Mouse (Mus musculus) heart, postnatal 14 days (tissue): ENCODE results near the gene Pla1a. TPM values are rescaled to one million over a fixed set of nuclear protein-coding genes. Genes with fewer than 3 reads are reported as not detected.
A peak's percentile ranks its signal among the peaks of the same experiment; 100 is the strongest.

ENCODE experiments used
- DNase-seq, 2 experiments: peaks; one replicate each; pipeline ENCODE4 v3.0.0; 2021 to 2022
- intact Hi-C: fragments of 180-260 bp; cut with DNase I; formaldehyde crosslinking; loops from one replicate; pipeline ENCODE4 v1.15.1; 2025
- total RNA-seq, 2 experiments: library from RNA; stranded (reverse); gene quantifications; 2 replicates each; pipeline ENCODE4 v1.2.3; 2021

The Pla1a gene
- total RNA-seq, 2 experiments from 2014 or later: 10.4 to 13.6 TPM

GRCm38 (mm10) chr16:38441611-38442010, 8.7 kb upstream of the Pla1a start:
- intact Hi-C loops: no loop called here
- no peak for DNase-seq

- intact Hi-C loops: no loop called here
- DNase-seq: no peak
Measured at GRCm38 (mm10) chr16:38440403-38440802, 7.5 kb upstream of the Pla1a start.

GRCm38 (mm10) chr16:38439190-38439589, 6.2 kb upstream of the Pla1a start:
- DNase-seq: no peak
- intact Hi-C loops: no loop called here

- intact Hi-C loops: no loop called here
- no peak for DNase-seq
Measured at GRCm38 (mm10) chr16:38434295-38434795, 1.4 kb upstream of the Pla1a start.

- intact Hi-C loops: no loop called here
Measured at GRCm38 (mm10) chr16:38433514-38433913, 569 bp upstream of the Pla1a start.

DNA sequence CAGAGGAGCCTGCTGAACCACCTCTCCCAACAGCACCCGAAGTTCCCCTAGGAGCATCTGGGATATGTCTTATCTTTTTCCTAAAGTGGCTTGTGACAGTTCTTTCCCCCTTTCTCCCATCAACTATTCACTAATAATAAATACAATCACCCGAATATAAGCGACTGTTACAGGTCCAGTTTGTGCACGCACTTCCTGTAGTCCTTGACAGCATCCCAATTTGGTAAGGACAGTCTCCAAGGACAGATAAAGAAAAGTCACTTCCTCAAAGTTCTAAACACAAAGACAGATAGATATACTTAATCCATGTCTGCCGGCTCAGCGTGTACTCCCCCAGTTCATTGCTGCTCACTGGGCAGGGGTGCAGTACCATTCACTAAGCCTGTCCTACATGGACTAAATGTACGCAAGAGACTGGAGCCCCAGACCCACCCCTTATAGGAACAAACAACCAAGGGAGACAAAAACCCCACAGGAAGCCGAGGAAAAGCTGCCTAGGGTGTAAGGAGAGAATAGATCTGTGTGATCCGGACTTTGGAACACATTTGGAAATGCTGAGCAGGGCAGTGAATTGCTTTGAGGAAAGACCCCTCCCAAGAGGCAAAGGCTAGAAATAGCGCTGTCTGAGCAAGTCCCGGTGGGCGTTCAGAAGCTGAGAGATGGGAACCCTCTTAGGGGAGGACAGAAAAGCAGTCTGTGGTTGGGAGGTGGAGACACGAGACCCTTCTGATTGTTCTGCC, 1.3 kb downstream of the Pla1a start:
- DNase-seq: peak in 1 of 2 experiments; percentile 13
- intact Hi-C loops: no loop called here

More at GRCm38 (mm10) chr16:38433514-38433913, 569 bp upstream of the Pla1a start:
- DNase-seq: no peak

DNA sequence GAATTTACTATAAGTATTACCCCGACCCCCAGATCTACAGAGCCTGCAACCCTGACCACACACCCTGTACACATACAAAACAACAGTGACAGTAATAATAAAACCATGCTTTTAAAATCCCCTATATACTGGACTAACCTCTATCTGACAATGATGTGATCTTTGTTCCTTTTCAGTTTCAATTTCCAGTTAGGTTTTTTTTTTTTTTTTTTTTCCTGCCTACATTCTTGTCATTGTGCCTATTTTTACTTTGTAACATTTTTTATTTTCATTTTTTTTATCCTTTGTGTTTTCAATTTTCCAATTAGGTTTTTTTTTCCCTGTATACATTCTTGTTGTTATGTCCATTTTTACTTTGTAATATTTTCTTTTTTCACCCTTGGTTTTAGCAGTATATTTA, 7.1 kb downstream of the Pla1a start:
- DNase-seq: no peak
- intact Hi-C loops: no loop called here

DNA sequence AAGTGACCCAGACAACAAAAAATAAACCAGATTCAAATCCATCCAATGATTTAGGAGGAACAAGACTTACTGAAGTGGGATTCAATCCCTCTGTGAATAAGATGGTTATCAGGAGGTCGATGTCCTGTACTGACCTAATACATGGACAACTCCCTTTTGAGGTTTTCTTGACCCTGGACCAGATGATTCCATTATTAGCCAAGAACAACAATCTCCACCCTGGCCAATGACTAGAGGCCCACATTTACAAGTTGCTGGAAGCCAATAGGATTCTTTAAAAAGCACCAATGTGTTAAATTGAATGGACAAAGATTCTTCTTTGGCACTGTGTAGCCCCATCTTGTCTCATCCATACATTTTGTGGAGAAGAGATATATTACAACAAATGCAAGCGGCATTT, 7.6 kb downstream of the Pla1a start:
- intact Hi-C loops: no loop called here
- no peak for DNase-seq

DNA sequence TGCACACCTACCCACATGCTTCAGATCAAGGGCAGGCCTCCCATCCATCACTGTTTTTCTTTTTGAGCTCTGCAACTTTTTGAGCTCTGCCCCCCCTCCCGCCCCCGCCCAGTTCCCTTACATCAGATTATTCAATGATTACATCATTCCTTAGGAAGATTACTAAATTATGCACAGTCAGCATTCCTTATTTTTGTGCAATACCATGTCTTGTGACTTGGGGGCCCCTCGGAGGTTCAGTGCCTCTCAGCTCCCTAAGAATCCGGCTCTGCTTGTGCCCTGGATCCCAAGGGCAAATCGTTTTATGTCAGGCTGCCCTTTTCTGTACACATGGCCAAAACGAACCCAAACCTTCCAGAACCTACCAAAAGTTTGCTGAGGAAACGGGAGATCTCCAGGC, 18.0 kb downstream of the Pla1a start:
- intact Hi-C loops: no loop called here
- DNase-seq: no peak

- DNase-seq: no peak
- intact Hi-C loops: no loop called here
Measured at GRCm38 (mm10) chr16:38408416-38408815, 24.5 kb downstream of the Pla1a start.

GRCm38 (mm10) chr16:38407584-38407983, 25.4 kb downstream of the Pla1a start:
- intact Hi-C loops: no loop called here
- DNase-seq: no peak

- intact Hi-C loops: no loop called here
- DNase-seq: no peak
Measured at GRCm38 (mm10) chr16:38406708-38407107, 26.2 kb downstream of the Pla1a start.

GRCm38 (mm10) chr16:38406293-38406692, 26.7 kb downstream of the Pla1a start:
- DNase-seq: no peak
- intact Hi-C loops: no loop called here

GRCm38 (mm10) chr16:38403639-38404038, 29.3 kb downstream of the Pla1a start:
- intact Hi-C loops: no loop called here

DNA sequence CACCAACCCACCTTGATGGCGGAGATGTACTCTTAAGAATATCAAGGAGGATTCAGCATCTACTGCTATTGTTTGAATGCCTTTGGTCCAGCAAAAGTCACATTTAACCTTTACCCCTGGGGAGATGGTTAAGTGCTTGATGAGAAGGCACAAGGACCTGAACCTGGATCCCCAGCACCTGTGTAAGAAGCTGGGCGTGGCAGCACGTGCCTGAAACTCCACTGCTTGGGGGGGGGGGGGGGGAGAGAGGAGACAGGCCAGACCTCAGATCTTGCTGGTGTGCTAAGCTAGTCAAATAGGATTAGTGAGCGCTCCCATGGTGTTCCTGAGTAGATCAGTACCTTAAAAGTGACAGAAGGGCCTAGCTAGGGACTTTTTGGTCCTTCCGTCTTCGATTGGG, 31.5 kb downstream of the Pla1a start:
- DNase-seq: no peak
- intact Hi-C loops: no loop called here

More at GRCm38 (mm10) chr16:38403639-38404038, 29.3 kb downstream of the Pla1a start:
- DNase-seq: no peak

- intact Hi-C loops: no loop called here
- DNase-seq: no peak
Measured at GRCm38 (mm10) chr16:38400311-38400960, 32.5 kb downstream of the Pla1a start.

- peak; percentile 44 to 59 for DNase-seq
- intact Hi-C loops: no loop called here
Measured at GRCm38 (mm10) chr16:38399531-38400231, 33.3 kb downstream of the Pla1a start.

GRCm38 (mm10) chr16:38399076-38399475, 33.9 kb downstream of the Pla1a start:
- DNase-seq: no peak
- intact Hi-C loops: no loop called here

GRCm38 (mm10) chr16:38398266-38398665, 34.7 kb downstream of the Pla1a start:
- intact Hi-C loops: no loop called here
- no peak for DNase-seq

- intact Hi-C loops: no loop called here
- DNase-seq: peak; percentile 73 to 75
Measured at GRCm38 (mm10) chr16:38396155-38396554, 36.8 kb downstream of the Pla1a start.

- DNase-seq: no peak
- intact Hi-C loops: no loop called here
Measured at GRCm38 (mm10) chr16:38395060-38395730, 37.8 kb downstream of the Pla1a start.
